Mouse (Mus musculus): Measurements from ENCODE around the gene Wnt11.

GRCm38 (mm10) chr7:98852950-98853650 lies 18.2 kb downstream of the Wnt11 start:
- TF ChIP-seq CTCF (IDR thresholded peaks at IDR 0.05; ENCODE audit: borderline replicate concordance, extremely low read depth, insufficient read depth, insufficient read length) (no peak), POLR2A (IDR thresholded peaks at IDR 0.05; ENCODE audit: borderline replicate concordance, extremely low read depth, insufficient read depth, insufficient read length, poor library complexity, severe bottlenecking) (no peak)
